Mouse (Mus musculus) adrenal gland, adult 10 weeks (tissue): ENCODE measurements around the gene Bcl7b. TPM values are rescaled to one million over a fixed set of nuclear protein-coding genes. Genes with fewer than 3 reads are reported as not detected.

Experiments
- polyA plus RNA-seq: library from polyadenylated mRNA; stranded (reverse); fragments of 350-450 nt; fragmentation: Illumina TruSeq; extraction: RNeasy Lipid Tissue Mini Kit (QIAGEN cat#74804); gene quantifications from one replicate; pipeline ENCODE4 v1.2.3, GENCODE M21; 2014; ENCODE audit warnings: low read depth, low replicate concordance

The Bcl7b gene
- 24.0 TPM for polyA plus RNA-seq

DNA sequence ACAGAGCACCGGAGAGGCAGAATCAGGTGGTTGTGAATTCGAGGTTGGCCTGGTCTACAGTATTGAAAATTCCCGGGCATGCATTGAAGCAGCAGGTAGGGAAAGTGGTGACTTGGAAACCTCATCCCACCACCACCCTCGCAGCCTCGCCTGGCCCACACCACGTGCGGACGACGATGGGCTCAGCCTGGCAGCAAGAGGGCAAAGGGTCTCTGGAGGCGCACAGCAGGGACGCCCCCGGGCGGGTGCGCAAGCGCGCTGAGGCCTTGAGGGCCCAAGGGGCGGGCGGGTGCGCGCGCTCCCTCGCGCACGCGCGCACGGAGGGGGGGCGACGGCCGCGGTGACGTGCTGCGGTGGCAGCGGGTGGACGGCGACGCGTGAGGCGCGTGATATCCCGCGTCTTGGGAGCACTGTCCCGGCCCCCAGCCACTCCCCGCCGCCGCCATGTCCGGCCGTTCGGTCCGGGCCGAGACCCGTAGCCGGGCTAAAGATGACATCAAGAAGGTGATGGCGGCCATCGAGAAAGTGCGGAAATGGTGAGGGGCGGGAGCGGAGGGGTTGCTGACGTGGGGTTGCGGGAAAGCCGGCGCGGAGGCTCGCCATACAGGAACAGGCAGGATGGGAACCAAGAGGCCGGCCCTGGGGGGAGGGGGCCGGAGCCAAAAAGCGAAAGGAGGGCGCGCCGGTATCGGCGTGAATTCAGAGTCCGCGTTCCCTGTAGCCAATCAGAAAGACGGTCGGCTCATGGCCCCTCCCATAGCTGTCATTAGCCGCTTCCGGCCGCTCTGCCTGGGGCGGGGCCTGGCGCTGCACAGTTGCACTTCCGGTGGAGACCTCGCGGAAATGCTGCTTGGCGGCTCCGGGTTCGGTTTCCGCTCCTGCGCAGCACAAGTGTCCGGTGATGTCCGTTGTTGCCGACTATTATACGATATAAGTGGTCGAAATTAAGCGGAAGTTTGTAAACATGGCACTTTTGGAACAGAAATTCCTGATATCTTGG is at the start of gene Bcl7b:
TSS of gene Bcl7b (plus strand) at position 221 of the 1,000 bp plus-strand sequence.

GRCm38 (mm10) chr5:135149053-135149819 is 18.8 kb upstream of the Bcl7b start, which contains the start of gene Tbl2:
Gene Tbl2 (plus strand): TSS chr5:135149657.

DNA sequence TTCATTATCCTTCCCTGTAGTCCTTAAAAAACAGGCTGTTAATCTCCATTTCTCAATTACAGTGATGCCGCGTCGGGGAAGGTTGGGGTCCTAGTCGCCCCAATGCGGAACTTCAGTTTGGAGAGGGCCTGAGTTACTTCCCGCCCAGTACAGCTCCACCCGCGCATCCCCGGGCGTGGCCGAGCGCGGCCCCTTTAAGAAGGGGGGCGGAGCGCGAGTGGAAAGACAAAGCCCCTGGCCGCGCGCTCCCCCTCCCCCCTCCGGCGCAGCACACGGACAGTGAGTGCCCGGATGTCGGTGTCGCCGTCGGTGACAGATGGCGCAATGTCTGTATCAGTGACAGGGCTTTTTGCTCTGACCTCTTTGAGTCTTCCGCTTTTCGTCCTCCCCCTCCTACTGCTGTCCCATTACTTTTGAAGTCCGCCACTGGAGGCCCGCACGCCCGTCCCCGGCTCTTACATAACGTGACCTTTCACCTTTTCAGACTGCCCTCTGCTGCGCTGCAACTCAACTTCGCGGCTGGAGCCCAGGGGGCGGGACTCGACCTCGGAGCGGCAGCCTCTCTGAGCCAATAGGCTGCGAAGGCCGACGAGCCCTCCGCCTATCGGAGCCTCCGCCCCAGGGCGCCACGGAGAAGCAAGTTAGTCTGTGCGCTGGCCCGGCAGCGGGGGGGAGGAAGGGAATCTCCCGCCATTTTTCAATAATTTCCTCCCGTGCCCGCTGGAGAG is 18.7 kb downstream of the Bcl7b start, which contains the start of gene Baz1b:
TSS of gene Baz1b (plus strand) at position 644 of the 728 bp plus-strand sequence.

Other genes with a start within 250 kb of the Bcl7b start
- 18.1 TPM for gene Mettl27, start 235.9 kb upstream of the Bcl7b start, polyA plus RNA-seq
- not detected for gene Cldn4, start 221.3 kb upstream of the Bcl7b start, polyA plus RNA-seq
- not detected for gene Cldn3, start 182.1 kb upstream of the Bcl7b start, polyA plus RNA-seq
- 6.6 TPM for gene Abhd11, start 159.1 kb upstream of the Bcl7b start, polyA plus RNA-seq
- gene Stx1a, start 144.8 kb upstream of the Bcl7b start, polyA plus RNA-seq = 0.29 TPM
- 16.5 TPM for gene Dnajc30, start 104.1 kb upstream of the Bcl7b start, polyA plus RNA-seq
- gene Bud23, start 103.3 kb upstream of the Bcl7b start, polyA plus RNA-seq = 14.9 TPM
- not detected for gene Vps37d, start 90.0 kb upstream of the Bcl7b start, polyA plus RNA-seq
- gene Mlxipl, start 78.4 kb upstream of the Bcl7b start, polyA plus RNA-seq = 1.7 TPM
- 7.7 TPM for gene Tbl2, start 18.6 kb upstream of the Bcl7b start, polyA plus RNA-seq
- 71.1 TPM for gene Baz1b, start 19.0 kb downstream of the Bcl7b start, polyA plus RNA-seq
- gene Fzd9, start 82.9 kb downstream of the Bcl7b start, polyA plus RNA-seq = not detected
- not detected for gene Fkbp6, start 181.8 kb downstream of the Bcl7b start, polyA plus RNA-seq
- gene Trim50, start 185.0 kb downstream of the Bcl7b start, polyA plus RNA-seq = not detected
- 1.8 TPM for gene Nsun5, start 201.7 kb downstream of the Bcl7b start, polyA plus RNA-seq
- gene Pom121, start 226.3 kb downstream of the Bcl7b start, polyA plus RNA-seq = 2.4 TPM